9 mouse cellular contexts compared by ENCODE assay signal in the genomic region with DNA sequence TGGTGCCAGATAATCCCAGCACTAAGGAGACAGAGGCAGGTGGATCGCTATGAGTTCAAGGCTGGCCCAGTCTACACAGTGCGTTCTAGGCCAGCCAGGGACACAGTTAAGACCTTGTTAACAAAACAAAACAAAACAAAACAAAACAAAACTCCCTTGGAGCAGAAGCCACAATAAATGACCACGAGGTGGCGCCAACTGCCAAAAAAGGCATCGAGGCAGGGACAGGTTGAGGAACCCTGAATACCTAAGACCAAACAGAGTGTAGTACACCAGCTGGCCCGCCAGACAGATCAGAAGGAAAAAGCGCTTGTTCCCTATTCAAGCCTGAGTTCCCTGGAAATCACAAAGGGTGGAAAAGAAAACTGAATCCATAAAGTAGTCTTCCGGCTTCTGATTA. TPM values are rescaled to one million over a fixed set of nuclear protein-coding genes. Genes with fewer than 3 reads are reported as not detected.
DNase-seq lines count a peak whose midpoint lies in the region; ATAC-seq lines count a peak whose summit lies in the region.
"Had no signal": no experiment of that assay in that cellular context is flagged by ENCODE, and none has a peak within 500 bp of the region (broad histone marks: within the 10 kb centered on the region; RNA-seq: fewer than 3 reads in every experiment).

No protein-coding gene starts in this region.

- intact Hi-C loops in heart, postnatal 10 days (cut with DNase I): loop anchor here (1.0 kb wide), 1 partner anchor 21 kb away; no protein-coding TSS in a partner anchor

- peak; percentile 67 for ATAC-seq in activated CD4-positive, CD25-positive, alpha-beta regulatory T cell, adult 4 months
- peak; percentile 72 for ATAC-seq in common myeloid progenitor, adult 5-6 weeks (replicated peaks; ENCODE audit: low read depth, poor library complexity, severe bottlenecking)
- peak; percentile 57 for ATAC-seq in monocyte, adult 5-6 weeks (replicated peaks; ENCODE audit: insufficient number of reproducible peaks, low FRiP score, low TSS enrichment, poor library complexity, severe bottlenecking)

- DNase-seq in ovary, postnatal 36 days (ENCODE audit: low spot score): peak; percentile 63
- no peak for DNase-seq in ovary, adult 18-20 months (ENCODE audit: low spot score)
- DNase-seq in heart, postnatal 10 days: peak; percentile 65 to 83
- DNase-seq in liver: peak; percentile 85
- DNase-seq in thymus, postnatal 10 days (ENCODE audit: low spot score in 2 of 2): peak; percentile 41 to 78

RNA-seq across cellular contexts. Expression of a gene that starts 5.2 kb away (rescaled TPM):
- under 1 TPM in 1 of 2 experiments, not detected in 1; 0.49 TPM for polyA plus RNA-seq in activated CD4-positive, CD25-positive, alpha-beta regulatory T cell, adult 4 months (2017; shearing (Covaris generic))
- total RNA-seq in common myeloid progenitor, adult 5-6 weeks (2017): 0.32 and 2.0 TPM in 2 replicates
- 10 to 100 TPM; 30.5 to 31.1 TPM for total RNA-seq in heart, postnatal 10 days (2021)
- total RNA-seq in monocyte, adult 5-6 weeks (2017): 0.48 to 2.3 TPM (median 1.9 TPM) in 3 replicates

RNA-seq across cellular contexts. Expression of a gene that starts 9.5 kb away (rescaled TPM):
- 10 to 100 TPM; 34.8 to 35.0 TPM for polyA plus RNA-seq in activated CD4-positive, CD25-positive, alpha-beta regulatory T cell, adult 4 months (2017; shearing (Covaris generic))
- total RNA-seq in common myeloid progenitor, adult 5-6 weeks (2017): 3.2 and 5.3 TPM in 2 replicates
- total RNA-seq in heart, postnatal 10 days (2021): 10 to 100 TPM in 1 of 2 experiments, 1 to 10 TPM in 1; 9.8 to 10.3 TPM
- total RNA-seq in monocyte, adult 5-6 weeks (2017): 6.3 to 14.3 TPM (median 9.1 TPM) in 3 replicates

RNA-seq across cellular contexts. Expression of a gene that starts 11.6 kb away (rescaled TPM):
- 10 to 100 TPM; 70.5 to 73.4 TPM for polyA plus RNA-seq in activated CD4-positive, CD25-positive, alpha-beta regulatory T cell, adult 4 months (2017; shearing (Covaris generic))
- total RNA-seq in common myeloid progenitor, adult 5-6 weeks (2017): 33.8 and 59.5 TPM in 2 replicates
- 10 to 100 TPM; 10.6 to 12.4 TPM for total RNA-seq in heart, postnatal 10 days (2021)
- total RNA-seq in monocyte, adult 5-6 weeks (2017): 17.2 to 21.3 TPM (median 19.0 TPM) in 3 replicates

RNA-seq across cellular contexts. Expression of a gene that starts 16.8 kb away (rescaled TPM):
- polyA plus RNA-seq in activated CD4-positive, CD25-positive, alpha-beta regulatory T cell, adult 4 months (2017; shearing (Covaris generic)): 1 to 10 TPM; 4.5 to 7.1 TPM
- total RNA-seq in common myeloid progenitor, adult 5-6 weeks (2017): not detected in 2 replicates
- under 1 TPM in 1 of 2 experiments, not detected in 1; 0.10 TPM for total RNA-seq in heart, postnatal 10 days (2021)
- total RNA-seq in monocyte, adult 5-6 weeks (2017): 0.11 to 4.6 TPM (median 3.1 TPM) in 3 replicates
- polyA plus RNA-seq: midbrain, embryonic 12.5 days had no signal

RNA-seq across cellular contexts. Expression of a gene that starts 50.7 kb away (rescaled TPM):
- 10 to 100 TPM; 36.7 to 37.6 TPM for polyA plus RNA-seq in activated CD4-positive, CD25-positive, alpha-beta regulatory T cell, adult 4 months (2017; shearing (Covaris generic))
- total RNA-seq in common myeloid progenitor, adult 5-6 weeks (2017): 7.7 and 19.6 TPM in 2 replicates
- 10 to 100 TPM; 26.6 to 27.6 TPM for total RNA-seq in heart, postnatal 10 days (2021)
- total RNA-seq in monocyte, adult 5-6 weeks (2017): 15.3 to 23.5 TPM (median 19.7 TPM) in 3 replicates
